Mouse (Mus musculus) gastrocnemius, adult 18-20 months (tissue): Measurements from ENCODE around the gene Dsp. TPM values are rescaled to one million over a fixed set of nuclear protein-coding genes. Genes with fewer than 3 reads are reported as not detected.
A peak's percentile ranks its signal among the peaks of the same experiment; 100 is the strongest.

Experiments used
- DNase-seq: peaks from one replicate; pipeline ENCODE4 v3.0.0; 2021; ENCODE audit warnings: low spot score
- total RNA-seq, 2 experiments: library from RNA; stranded (reverse); gene quantifications; 2 replicates each; pipeline ENCODE4 v1.2.3; 2021

Gene Dsp
- total RNA-seq, 2 experiments from 2014 or later = 0.09 TPM; not detected in 1

- DNase-seq = no peak
Measured at GRCm38 (mm10) chr13:38170707-38171144, 19.6 kb downstream of the Dsp start.

GRCm38 (mm10) chr13:38193406-38193805 is 42.3 kb downstream of the Dsp start:
- DNase-seq = no peak

GRCm38 (mm10) chr13:38201413-38201812 is 50.3 kb downstream of the Dsp start:
- no peak for DNase-seq

GRCm38 (mm10) chr13:38204171-38204570 is 53.1 kb downstream of the Dsp start:
- no peak for DNase-seq

- DNase-seq = peak; percentile 84
Measured at GRCm38 (mm10) chr13:38204702-38205482, 53.8 kb downstream of the Dsp start, which contains the start of gene Snrnp48. Gene Snrnp48 (plus strand): TSS chr13:38204938.

- DNase-seq = no peak
Measured at GRCm38 (mm10) chr13:38211122-38211521, 60.0 kb downstream of the Dsp start.

GRCm38 (mm10) chr13:38218686-38219085 is 67.6 kb downstream of the Dsp start:
- no peak for DNase-seq

GRCm38 (mm10) chr13:38220331-38220730 is 69.2 kb downstream of the Dsp start:
- no peak for DNase-seq

GRCm38 (mm10) chr13:38230177-38230821 is 79.2 kb downstream of the Dsp start:
- no peak for DNase-seq

GRCm38 (mm10) chr13:38232411-38232810 is 81.3 kb downstream of the Dsp start:
- DNase-seq = no peak

GRCm38 (mm10) chr13:38232856-38233625 is 81.9 kb downstream of the Dsp start:
- DNase-seq = peak; percentile 17

GRCm38 (mm10) chr13:38234651-38235050 is 83.6 kb downstream of the Dsp start:
- no peak for DNase-seq

GRCm38 (mm10) chr13:38235370-38235769 is 84.3 kb downstream of the Dsp start:
- no peak for DNase-seq

- DNase-seq = no peak
Measured at GRCm38 (mm10) chr13:38248151-38248550, 97.1 kb downstream of the Dsp start.

Other genes starting within 250 kb of the Dsp start
- 10 to 100 TPM; 66.5 to 68.8 TPM for gene Ssr1, start 157.1 kb upstream of the Dsp start, total RNA-seq
- 1 to 10 TPM; 6.6 to 8.5 TPM for gene Riok1, start 114.3 kb upstream of the Dsp start, total RNA-seq
- gene Cage1, start 114.2 kb upstream of the Dsp start, total RNA-seq = 1 to 10 TPM; 1.2 to 1.3 TPM
- gene Snrnp48, start 53.6 kb downstream of the Dsp start, total RNA-seq = 10 to 100 TPM in 1 of 2 experiments, 1 to 10 TPM in 1; 9.8 to 10.5 TPM
- gene Bmp6, start 193.8 kb downstream of the Dsp start, total RNA-seq = 10 to 100 TPM in 1 of 2 experiments, 1 to 10 TPM in 1; 8.6 to 10.5 TPM